Mouse (Mus musculus) c-Kit-positive CD71-positive TER-119-positive erythroid progenitor cells, embryonic 14.5 days (primary cell): ENCODE data around the gene Atm.
A peak's percentile ranks its signal among the peaks of the same experiment; 100 is the strongest.

Experiments
- DNase-seq: peaks from one replicate; pipeline ENCODE4 v3.0.0-alpha.2; 2013; ENCODE audit warnings: low spot score

Atm gene

DNA sequence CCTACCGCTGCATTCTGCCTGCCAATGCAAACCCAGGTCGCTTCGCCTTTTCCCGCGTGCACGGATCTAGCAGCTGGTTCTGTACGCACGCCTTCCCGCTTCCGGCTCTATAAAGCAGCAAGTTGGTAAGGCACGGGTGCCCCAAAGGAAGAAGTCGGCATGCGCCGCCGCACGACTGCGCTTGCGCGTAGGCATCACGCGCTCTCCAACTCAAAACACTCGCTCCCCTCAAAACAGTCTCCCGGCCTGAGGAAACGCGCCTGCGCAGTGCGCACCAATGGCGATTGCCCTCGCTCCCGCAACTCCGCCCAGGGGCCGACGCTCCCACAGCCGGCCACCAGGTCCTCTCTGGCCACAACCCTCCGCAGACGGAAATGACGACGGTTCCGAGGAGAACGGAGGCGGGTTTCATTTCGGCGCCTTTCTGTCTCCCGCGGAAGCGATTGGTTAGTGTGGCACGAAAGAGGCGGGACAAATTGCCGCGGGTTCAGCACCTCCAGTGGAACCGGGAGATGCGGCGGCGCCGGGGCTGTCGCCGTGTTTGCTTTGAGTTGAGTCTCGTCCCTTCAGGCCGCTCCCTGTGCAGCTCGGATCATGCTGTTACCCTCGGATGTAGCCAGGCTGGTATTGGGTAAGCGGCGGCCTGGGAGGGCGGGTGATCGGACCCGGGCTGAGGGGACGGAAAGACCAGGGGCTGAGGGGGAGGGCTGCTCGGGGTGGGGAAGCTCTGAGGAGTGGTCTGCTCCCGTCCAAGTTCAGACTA, at the start of gene Atm, which contains the start of gene Npat:
Gene Atm, minus strand, starts transcription at position 183 of the 763 bp plus-strand sequence.
Gene Npat, plus strand, starts transcription at position 490 of the 763 bp plus-strand sequence.
- DNase-seq: peak; percentile 100

DNA sequence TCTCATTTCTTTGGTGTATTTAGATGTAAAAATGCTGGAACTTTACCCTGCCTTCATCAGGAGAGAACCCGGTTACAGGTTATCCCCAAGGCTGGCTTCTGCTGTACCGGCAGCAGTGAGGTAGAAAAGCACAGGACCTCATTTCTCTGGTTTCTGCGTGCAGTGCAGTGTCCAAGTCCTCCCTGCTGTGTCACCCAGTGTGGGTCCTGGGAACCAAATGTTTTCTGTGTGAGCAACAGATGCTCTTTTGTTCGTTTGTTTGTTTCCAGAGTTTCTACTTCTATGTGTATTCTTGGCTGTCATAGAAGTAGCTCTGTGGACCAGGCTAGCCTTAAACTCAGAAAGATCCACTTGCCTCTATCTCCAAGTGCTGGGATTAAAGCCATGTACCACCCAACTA, 45.3 kb upstream of the Atm start:
- DNase-seq: no peak

DNA sequence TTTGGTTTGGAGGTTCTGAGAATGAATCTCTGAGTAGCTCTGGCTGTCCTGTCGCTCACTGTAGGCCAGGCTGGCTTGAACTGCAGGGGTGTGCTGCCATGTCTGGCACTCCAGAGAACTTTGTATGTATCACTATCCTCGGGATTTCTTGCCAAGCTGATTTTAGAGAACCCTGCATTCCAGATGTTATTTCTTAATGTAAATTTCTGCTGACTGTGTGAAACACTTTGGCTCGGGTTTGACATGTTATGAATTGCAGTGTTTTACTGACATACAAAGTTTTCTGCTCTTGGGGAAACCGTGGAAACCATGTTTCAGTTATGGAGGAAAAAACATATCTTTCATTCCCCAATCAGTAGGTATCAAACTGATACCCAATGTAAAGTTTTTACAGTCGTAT, 39.2 kb upstream of the Atm start:
- DNase-seq: no peak

- DNase-seq: no peak
Measured at GRCm38 (mm10) chr9:53572516-53573307, 36.2 kb upstream of the Atm start.

GRCm38 (mm10) chr9:53570662-53571061, 34.1 kb upstream of the Atm start:
- no peak for DNase-seq

GRCm38 (mm10) chr9:53537336-53537965, 911 bp upstream of the Atm start:
- peak; percentile 29 for DNase-seq

DNA sequence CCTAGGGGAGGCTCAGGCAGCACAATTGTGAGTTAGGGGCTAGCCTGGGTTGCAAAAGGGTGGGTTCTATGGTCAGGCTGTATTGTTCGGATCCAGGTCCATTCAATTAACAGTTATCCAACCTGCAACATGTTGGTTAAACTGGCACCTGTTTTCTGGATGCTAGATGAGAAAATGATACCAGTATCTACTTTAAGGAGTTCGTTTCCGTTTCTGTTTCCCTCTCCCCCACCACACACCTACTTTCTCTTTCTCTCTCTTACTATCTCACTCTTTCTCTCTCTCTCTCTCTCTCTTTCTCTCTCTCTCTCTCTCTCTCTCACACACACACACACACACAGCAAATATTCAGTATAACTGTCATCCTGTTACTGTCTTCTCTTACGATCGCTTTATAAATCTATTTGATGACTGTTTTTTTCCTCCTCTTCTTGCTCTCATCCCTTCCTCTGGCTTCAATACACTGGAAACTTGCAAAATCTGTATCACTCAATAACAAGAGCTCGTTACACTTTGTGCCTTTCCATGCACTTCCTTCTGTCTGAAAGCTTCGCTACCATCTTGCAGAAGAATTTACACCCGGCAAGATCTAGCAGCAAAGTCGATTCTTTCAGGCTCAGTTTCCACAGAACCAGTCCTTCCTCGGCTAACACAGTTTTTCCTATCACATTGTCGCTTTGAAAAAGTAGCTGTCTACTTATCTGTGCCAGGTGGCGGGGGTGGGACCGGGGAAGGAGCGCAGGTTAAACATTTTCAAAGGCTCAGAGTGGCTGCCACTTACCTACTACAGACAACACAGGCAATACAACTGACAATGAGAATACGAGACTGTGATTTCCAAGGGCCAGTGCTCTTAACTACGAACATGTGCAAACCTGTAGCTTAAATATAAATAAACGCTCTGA, 872 bp downstream of the Atm start:
- DNase-seq: peak; percentile 48

DNA sequence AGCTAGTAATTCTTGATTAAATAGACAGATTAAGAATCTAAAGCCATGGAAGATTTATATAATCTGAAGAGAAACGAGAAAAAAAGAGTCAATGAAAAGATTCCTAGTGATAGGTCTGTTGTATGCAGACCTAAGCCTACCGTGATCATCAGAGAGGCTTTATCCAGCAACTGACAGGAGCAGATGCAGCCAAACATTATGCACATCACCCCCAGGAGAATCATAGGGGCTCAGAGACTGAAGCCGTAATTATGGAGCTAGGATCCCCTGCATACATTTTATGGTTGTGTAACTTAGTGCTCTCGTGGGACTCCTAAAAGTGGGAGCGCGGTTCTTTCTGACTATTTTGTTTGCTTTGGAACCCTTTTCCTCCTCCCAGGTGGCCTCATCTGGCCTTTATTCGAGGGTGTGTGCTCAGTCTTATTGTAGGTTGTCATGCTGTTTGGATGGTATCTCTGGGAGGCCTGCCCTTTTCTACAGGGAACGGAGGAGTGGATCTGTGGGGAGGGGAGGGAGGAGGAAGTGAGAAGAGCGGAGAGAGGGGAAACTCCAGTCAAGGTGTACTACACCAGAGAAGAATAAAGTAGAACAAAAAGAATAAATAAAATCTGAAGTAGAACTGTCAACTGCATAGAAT, 19.0 kb downstream of the Atm start:
- DNase-seq: no peak

GRCm38 (mm10) chr9:53514091-53514490, 22.4 kb downstream of the Atm start:
- DNase-seq: no peak

DNA sequence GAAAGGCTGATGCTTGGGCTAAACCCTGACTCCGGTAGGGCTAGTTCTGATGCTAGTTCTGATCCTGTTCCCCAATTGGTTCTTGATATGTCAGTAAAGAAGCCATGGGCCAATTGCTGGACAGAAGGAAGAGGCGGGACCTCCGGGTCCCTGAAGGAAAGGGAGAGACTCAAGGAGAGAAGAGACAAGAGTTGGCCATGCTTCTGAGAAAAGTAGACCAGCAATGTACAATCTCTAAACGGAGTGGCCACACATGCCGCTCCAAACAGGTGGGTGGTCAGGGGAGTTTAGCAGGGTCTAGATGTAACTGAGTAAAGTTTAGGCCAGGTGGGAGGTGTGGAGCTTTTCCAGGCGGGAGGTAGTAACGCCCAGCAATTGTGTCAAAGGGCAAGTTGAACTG, 28.5 kb downstream of the Atm start:
- peak; percentile 2 for DNase-seq

DNA sequence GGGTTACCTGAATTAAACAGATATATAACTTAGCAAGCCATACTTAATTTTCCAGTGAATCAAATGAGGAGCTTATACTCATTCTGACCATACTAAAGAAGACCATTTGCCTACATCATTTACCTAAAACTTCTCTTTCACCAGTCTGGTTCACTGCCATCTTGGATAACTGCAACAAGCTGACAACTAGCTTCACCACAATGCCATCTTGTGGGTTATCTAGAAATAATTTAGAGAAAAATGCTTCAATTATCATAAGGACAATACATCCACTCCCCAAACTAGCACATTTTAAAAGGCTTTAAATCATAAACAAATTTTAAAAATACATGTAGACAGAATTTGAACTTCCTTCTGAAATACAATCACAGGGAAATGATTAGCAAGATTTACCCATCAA, 50.7 kb downstream of the Atm start:
- no peak for DNase-seq

DNA sequence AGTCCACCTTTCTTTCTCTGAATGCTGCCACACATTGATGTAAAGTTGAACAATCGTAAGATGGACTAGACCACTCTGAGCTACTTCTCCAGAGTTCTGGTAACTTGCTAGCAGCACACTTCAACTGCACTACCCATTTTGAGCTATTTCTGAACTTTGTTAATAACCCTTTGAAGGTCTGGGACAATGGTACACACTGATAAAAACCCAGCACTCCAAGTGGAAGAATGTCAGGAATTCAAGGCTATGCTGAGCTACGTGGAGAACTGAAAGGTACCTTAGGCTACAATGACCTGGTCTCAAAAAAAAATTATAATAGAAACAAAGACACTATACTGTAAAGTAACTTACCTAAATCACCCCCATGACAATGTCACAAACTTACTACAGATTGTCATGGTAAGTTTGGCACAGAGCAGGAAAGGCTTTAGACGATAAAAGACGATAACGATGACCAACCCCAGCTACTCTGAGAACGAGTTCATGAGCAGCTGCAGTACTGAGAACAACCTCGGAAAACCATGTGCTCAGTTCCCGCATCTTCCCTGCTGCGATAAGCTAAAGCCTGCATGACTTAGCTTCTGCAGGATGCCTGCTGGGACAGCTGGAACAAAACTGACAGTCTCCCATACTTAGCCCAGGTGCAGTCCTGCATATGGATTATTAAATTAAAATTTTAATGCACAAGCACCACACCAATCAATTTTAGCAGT, 63.6 kb downstream of the Atm start:
- no peak for DNase-seq

- DNase-seq: no peak
Measured at GRCm38 (mm10) chr9:53452038-53452437, 84.5 kb downstream of the Atm start.

GRCm38 (mm10) chr9:53450609-53451008, 85.9 kb downstream of the Atm start:
- DNase-seq: no peak

- no peak for DNase-seq
Measured at GRCm38 (mm10) chr9:53435830-53436570, 100.5 kb downstream of the Atm start.

DNA sequence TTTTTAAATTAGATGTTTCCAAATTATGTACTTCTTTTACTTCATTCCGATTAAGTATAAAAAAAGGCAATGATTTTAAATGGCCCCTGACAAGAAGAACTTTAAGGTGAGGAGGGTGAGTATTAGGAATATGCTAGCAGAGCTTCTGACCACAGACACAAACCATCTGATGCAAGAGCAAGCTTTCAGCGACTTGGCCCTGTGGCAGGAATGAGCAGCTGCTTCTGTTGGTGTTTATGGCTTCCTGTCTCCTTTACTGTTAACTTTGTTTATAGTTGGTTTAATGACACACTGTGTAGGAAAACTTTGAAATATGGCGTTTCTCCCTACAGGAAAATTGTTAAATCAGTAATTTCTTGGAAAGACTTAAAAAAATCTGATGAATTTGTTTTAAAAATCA, 108.9 kb downstream of the Atm start:
- DNase-seq: no peak

DNA sequence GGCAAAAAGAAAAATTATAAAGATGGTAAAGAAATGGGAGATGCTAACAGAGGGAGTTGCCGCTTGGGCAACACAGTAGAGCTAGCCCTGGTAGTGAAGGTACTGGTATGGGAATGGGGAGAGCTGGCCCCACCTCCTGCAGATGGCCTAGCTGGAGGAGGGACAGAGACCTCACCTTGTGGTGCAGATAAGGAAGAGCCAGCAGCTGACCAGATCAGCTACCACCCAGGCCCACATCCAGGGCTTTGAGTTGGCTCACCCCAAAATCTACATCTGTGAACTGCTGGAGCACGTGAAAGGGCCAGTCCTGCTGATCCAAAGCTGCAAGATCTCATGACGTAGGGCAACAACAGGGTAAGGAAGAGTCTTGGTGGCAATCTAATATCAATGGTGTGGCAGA, 109.8 kb downstream of the Atm start:
- DNase-seq: no peak

DNA sequence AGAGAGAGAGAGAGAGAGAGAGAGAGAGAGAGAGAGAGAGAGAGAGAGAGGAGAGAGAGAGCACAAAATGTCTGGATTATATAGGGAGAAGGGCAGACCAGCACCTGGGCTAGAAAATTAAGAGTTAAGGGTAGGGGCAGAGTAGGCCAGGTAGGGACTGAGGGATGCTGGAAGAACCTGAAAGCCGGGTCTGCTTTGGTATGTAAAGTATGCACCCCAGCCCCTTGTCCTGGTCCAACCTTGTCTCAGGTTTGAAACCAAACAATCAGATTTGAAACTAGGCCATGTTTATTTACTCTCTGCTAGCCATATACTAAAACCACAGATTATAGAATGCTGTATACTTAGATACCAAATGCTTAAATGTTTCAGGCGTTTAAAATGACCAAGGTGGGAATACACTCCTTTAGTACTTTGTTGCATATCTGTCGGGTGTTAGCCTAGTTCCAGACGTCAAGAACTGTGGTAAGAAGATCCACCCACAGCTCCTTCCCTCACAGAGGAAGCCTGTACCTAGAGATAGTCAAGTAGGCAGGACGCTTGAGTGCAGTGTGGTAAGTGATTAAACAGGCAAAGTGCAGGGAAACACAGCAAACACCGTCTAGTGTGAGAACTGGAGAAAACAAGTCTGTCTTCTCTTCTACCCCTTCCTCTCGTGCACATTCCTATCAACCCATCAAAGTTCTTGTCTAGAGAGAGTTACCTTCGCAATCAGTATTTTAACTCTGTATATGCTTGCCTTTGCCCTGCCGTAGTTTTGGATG, 114.2 kb downstream of the Atm start:
- peak; percentile 71 for DNase-seq

DNA sequence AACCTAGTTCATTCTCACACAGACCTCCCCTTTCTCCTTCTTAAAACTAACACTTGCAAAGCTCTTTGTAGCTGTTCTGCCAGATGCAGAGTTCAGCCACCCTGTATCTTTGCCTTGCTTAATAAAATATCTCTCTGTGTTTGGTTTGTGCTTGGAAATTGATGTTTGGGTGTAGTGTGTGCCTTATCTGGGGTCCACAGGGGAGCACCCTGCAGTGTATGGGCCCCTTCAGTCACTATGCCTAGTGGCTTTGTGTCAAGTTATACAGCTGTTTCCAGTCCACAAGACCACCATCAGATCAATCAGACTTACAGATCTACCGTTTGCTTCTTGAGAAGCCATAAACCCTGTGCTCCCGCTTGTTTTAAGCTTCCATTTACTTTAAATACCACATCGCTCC, 127.1 kb downstream of the Atm start:
- peak; percentile 42 for DNase-seq
